Mouse (Mus musculus): ENCODE results near the gene Ppil6.

The Ppil6 gene

GRCm38 (mm10) chr10:41489708-41490517 is at the start of gene Ppil6, which contains the start of gene Smpd2:
Ppil6 (plus strand) TSS chr10:41490439.
Smpd2 (minus strand) TSS chr10:41490369.
- peak; percentile 94 for DNase-seq (ENCODE audit: low read depth, low spot score)

DNA sequence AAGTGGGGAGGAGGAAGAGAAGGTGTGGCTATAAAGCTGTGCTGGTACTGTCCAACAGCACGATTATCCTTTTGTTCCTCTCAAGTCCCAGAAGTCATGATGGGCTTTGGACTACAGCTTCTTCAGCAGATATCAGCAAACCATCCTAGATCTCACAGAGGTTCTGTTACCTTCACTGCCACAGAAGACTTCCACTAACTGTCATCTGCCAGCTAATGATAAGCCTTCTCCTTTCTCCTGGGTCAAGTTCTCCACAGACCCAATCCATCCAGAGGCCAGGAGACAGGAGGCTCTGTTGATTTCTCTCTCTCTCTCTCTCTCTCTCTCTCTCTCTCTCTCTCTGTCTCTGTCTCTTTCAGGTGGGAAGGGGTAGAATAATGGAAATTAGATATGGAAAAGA is 42.0 kb upstream of the Ppil6 start:
- DNase-seq (ENCODE audit: low read depth, low spot score): no peak

- DNase-seq (ENCODE audit: low read depth, low spot score): peak; percentile 60
These were observed 40.6 kb upstream of the Ppil6 start for GRCm38 (mm10) chr10:41449684-41450083.

DNA sequence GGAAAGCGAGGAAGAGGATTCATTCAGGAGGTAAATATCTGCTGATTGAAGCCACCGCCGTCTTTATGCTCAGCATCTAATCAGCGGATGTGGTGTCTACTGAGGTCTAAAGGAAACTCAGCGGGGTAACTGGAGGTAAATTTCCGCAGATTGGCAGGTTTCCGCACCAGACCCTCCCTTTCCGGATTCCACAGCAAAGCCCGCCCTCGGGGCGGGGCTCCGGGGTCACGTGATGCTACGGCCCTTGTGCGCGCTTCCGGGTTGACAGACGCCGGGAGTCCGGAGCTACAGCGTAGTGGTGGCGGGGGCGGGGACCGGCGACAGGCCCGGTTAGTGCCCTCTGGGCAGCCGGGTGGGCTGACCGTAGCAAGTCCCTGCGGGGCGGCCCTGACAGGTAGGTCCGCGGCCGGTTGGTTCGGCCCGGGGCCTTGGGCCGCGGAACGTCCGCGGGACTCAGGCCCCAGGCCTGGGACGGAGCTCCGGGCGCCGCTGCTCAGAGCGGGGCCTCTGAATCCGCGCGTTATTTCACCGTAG is 40.0 kb upstream of the Ppil6 start, which contains the start of gene Zbtb24:
Gene Zbtb24, plus strand, starts transcription at position 247 of the 534 bp plus-strand sequence.
- DNase-seq (ENCODE audit: low read depth, low spot score): peak; percentile 98

DNA sequence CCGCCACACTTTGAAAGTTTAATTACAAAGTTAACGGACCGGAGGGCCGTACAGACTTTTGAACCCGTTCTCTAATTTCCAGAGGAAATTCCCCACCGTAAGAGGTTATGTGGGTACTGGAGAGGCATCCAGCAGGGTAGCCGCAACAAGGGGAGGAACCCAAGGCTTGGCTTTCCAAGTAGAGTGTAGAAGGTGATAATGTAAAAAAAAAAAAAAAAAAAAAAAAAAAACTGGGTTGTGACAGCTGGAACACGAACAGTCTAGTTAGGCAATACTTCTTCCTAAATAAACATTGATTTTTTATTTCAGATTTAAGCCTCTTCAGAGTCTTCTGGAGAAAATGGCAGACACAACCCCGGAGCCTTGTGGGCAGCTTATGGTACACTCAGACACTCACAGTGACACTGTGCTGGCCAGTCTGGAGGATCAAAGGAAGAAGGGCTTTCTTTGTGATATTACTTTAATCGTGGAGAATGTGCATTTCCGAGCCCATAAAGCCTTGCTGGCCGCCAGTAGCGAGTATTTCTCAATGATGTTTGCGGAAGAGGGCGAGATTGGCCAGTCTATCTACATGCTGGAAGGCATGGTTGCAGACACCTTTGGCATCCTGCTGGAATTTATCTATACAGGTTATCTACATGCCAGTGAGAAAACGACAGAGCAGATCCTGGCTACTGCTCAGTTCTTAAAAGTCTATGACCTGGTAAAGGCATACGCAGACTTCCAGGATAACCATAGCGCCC is 39.3 kb upstream of the Ppil6 start:
- DNase-seq (ENCODE audit: low read depth, low spot score): no peak

DNA sequence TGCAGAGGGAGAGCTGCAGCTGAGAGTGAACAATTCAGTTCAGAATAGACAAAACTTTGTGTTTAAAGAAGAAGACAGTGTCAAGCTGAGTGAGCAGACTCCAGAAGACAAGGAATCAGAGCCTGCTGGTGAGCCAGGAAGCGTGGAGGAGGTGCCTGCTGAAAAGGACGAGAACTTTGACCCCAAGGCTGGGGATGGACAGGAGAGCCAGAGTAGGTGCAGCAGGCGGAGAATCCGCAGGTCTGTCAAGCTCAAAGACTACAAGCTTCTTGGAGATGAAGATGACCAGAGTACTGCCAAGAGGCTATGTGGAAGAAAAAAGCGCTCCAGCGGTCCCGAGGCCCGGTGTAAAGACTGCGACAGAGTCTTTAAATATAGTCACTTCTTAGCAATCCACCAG is 38.6 kb upstream of the Ppil6 start:
- DNase-seq (ENCODE audit: low read depth, low spot score): no peak

- DNase-seq (ENCODE audit: low read depth, low spot score): no peak
These were observed 37.4 kb upstream of the Ppil6 start for GRCm38 (mm10) chr10:41452791-41453190.

- no peak for DNase-seq (ENCODE audit: low read depth, low spot score)
These were observed 30.2 kb upstream of the Ppil6 start for GRCm38 (mm10) chr10:41459990-41460389.

DNA sequence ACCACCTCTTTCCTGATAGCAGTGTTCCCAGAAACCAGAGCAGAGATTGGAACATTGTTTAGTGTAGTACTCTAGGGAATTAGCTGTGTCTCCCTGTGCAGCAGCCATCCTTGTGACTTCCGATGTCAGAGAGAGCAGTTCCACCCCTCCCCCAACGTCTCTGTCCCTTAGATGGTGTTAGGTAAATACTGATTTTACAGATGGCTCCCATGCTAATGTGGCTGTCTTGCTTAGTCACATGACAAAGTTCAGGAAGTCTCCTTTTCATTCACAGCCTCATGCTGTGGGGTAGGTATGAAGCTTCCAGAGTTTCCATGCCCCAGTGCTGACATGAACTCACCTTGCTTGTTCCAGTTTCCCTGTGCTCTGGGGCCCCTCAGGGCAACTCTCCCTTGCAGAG is 29.7 kb upstream of the Ppil6 start:
- no peak for DNase-seq (ENCODE audit: low read depth, low spot score)

DNA sequence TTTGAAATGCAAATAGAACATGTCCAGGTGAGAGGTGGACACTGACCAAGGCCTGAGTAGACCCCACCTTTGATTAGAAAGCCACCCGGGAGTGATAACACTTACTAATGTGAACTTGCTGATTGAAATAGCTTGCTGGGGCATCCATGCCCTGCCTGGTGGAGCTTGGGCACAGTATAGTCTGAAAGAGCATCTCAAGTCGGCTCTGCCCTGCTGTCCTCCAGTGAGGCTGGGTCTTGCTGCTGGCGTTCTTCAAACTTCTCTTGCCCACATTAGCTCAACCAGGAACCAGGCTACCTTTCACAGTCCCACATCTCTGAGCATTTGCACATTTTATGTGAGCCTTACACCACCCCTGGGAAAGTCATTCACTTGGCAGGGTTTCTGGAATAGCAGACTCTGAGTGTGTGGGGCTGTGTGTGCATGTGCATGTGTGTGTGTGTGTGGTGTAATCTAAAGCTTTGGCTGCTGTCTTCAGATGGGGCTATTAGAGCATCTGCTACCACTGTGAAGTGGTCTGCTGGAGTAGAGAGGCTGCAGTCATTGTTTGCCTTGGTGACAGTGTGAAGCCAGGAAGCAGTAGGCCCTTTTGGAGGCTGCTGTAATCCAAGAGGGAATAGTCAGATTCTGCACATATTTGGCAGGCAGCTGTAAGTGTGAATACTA is 29.0 kb upstream of the Ppil6 start:
- no peak for DNase-seq (ENCODE audit: low read depth, low spot score)

- no peak for DNase-seq (ENCODE audit: low read depth, low spot score)
These were observed 25.8 kb upstream of the Ppil6 start for GRCm38 (mm10) chr10:41464401-41464955.

GRCm38 (mm10) chr10:41467325-41467724 is 22.9 kb upstream of the Ppil6 start:
- no peak for DNase-seq (ENCODE audit: low read depth, low spot score)

GRCm38 (mm10) chr10:41470693-41471092 is 19.5 kb upstream of the Ppil6 start:
- no peak for DNase-seq (ENCODE audit: low read depth, low spot score)

GRCm38 (mm10) chr10:41472534-41472933 is 17.7 kb upstream of the Ppil6 start:
- no peak for DNase-seq (ENCODE audit: low read depth, low spot score)

- peak; percentile 55 for DNase-seq (ENCODE audit: low read depth, low spot score)
These were observed 17.2 kb upstream of the Ppil6 start for GRCm38 (mm10) chr10:41472962-41473481.

- peak; percentile 69 for DNase-seq (ENCODE audit: low read depth, low spot score)
These were observed 16.3 kb upstream of the Ppil6 start for GRCm38 (mm10) chr10:41473782-41474468.

GRCm38 (mm10) chr10:41474981-41475391 is 15.3 kb upstream of the Ppil6 start:
- DNase-seq (ENCODE audit: low read depth, low spot score): no peak

GRCm38 (mm10) chr10:41476171-41477017 is 13.8 kb upstream of the Ppil6 start, which contains the start of gene Mical1:
Mical1 (plus strand) TSS chr10:41476314.
- peak; percentile 82 for DNase-seq (ENCODE audit: low read depth, low spot score)

DNA sequence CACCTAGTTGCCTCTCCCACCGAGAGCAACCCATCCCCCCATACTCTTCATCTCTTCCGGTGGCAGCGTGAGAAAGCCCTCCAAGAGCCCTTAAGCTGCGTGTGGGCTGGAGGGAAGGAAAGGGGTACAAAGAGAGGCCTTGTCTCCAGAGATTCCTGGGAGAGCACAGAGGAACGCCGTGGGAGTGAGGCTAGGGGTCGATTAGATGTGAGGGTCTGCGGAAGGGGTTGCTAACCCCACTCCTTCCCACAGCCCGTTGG is 13.3 kb upstream of the Ppil6 start:
- DNase-seq (ENCODE audit: low read depth, low spot score): no peak
